Mouse (Mus musculus): Measurements from ENCODE around the gene Tpmt.

Gene Tpmt

GRCm38 (mm10) chr13:46975930-46976329, 68.6 kb downstream of the Tpmt start:
- DNase-seq = no peak

GRCm38 (mm10) chr13:46975031-46975551, 69.4 kb downstream of the Tpmt start:
- DNase-seq = no peak
